Mouse (Mus musculus) bone marrow macrophage, adult 2 months (primary cell): Measurements from ENCODE around the gene Washc1.

Source experiments
- CTCF ChIP-seq: IDR thresholded peaks from 2 replicates; pipeline ENCODE4 v1.5.1; 2012; ENCODE audit warnings: low read depth, mild to moderate bottlenecking, low read length, moderate library complexity
- POLR2A ChIP-seq: IDR thresholded peaks from 2 replicates; pipeline ENCODE4 v1.6.1; 2012; ENCODE audit warnings: mild to moderate bottlenecking, low read depth, low read length, borderline replicate concordance

DNA sequence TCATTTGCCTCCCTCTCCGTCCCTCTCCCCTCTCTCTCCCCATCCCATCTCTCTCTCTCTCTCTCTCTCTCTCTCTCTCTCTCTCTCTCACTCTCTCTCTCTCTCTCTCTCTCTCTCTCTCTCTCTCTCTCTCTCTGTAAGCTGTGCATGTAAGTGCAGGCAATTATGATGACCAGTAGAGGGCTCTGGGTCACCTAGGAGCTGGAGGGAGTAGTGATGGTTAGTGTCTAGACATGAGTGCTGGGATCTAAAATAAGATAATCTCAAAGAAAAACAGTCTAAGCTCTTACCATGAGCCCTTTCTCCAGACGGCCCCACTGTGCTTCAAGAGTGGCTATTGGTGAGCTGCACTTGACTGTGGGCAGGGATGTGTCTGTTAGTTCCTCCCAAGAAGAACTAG, 43.5 kb downstream of the Washc1 start:
- TF ChIP-seq CTCF: no peak
- no peak for TF ChIP-seq POLR2A
